Mouse (Mus musculus): Measurements from ENCODE around the gene Zfp14. TPM values are rescaled to one million over a fixed set of nuclear protein-coding genes. Genes with fewer than 3 reads are reported as not detected.

Zfp14 gene
- polyA plus RNA-seq, 1 experiment from 2014 or later = 5.5 TPM

- Histone ChIP-seq H3K9me3 (no peaks in the 10 kb centered on the region), H3K4me1 (0 out of 2 replicates have a peak, but pooled peaks cover 4% of the 10 kb centered on the region), H3K9ac (peak within 1 kb of the TSS; percentile 84), H3K4me2 (peak within 1 kb of the TSS; percentile 96), H3K27ac (peak within 1 kb of the TSS; percentile 81), H3K27me3 (no peaks in the 10 kb centered on the region), H3K36me3 (peaks cover 42% of the 10 kb centered on the region), H3K4me3 (peak within 1 kb of the TSS; percentile 83)
- under 1% methylated on average over 50 of the region's 50 CpGs for WGBS
- peak; percentile 76; the same call in 1 of the 2 replicates for ATAC-seq (ENCODE audit: insufficient number of reproducible peaks, insufficient read depth, low FRiP score, low TSS enrichment, low read depth)
Measured at GRCm38 (mm10) chr7:30072146-30073028, 21.2 kb upstream of the Zfp14 start, which contains the start of gene Zfp82. TSS of gene Zfp82 (minus strand) at chr7:30072900.

- Histone ChIP-seq H3K27ac (no peak overlapping the region), H3K36me3 (peaks cover 71% of the 10 kb centered on the region), H3K4me2 (no peak overlapping the region), H3K4me1 (no peaks in the 10 kb centered on the region), H3K4me3 (no peak overlapping the region), H3K27me3 (no peaks in the 10 kb centered on the region), H3K9me3 (no peaks in the 10 kb centered on the region), H3K9ac (no peak overlapping the region)
- 73% methylated on average over 5 of the region's 5 CpGs for WGBS
- ATAC-seq (ENCODE audit: insufficient number of reproducible peaks, insufficient read depth, low FRiP score, low TSS enrichment, low read depth) = no peak
Measured at GRCm38 (mm10) chr7:30064622-30065021, 13.4 kb upstream of the Zfp14 start.

- Histone ChIP-seq H3K36me3 (peaks cover 79% of the 10 kb centered on the region), H3K4me2 (no peak overlapping the region), H3K9me3 (no peaks in the 10 kb centered on the region), H3K27ac (no peak overlapping the region), H3K9ac (no peak overlapping the region), H3K4me1 (no peaks in the 10 kb centered on the region), H3K27me3 (no peaks in the 10 kb centered on the region), H3K4me3 (no peak overlapping the region)
- 88% methylated on average over 5 of the region's 5 CpGs for WGBS
- no peak for ATAC-seq (ENCODE audit: insufficient number of reproducible peaks, insufficient read depth, low FRiP score, low TSS enrichment, low read depth)
Measured at GRCm38 (mm10) chr7:30062478-30062877, 11.3 kb upstream of the Zfp14 start.

DNA sequence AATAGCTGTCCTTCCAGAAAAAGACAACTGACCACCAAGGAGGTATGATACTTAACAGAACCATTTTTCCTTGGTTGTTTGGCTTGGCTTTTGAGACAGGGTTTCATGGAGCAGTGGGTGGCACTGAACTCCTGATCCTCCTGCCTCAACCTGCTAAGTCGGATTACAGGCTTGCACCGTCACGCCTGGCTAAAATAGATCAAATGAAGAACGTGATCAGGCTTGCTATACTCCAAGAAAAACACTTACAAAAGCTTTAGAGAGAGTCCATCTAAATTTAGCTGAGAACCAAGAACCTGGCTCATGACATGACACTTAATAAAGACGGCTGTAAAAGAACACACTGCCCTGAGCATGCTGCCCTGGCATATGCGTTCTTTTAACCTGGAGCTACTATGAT is 9.2 kb upstream of the Zfp14 start:
- no peak overlapping the region for H3K27ac ChIP-seq
- H3K4me1 ChIP-seq = no peaks in the 10 kb centered on the region
- H3K4me3 ChIP-seq = no peak overlapping the region
- ATAC-seq (ENCODE audit: insufficient number of reproducible peaks, insufficient read depth, low FRiP score, low TSS enrichment, low read depth) = no peak
- H3K9ac ChIP-seq = no peak overlapping the region
- no peaks in the 10 kb centered on the region for H3K9me3 ChIP-seq
- peaks cover 82% of the 10 kb centered on the region for H3K36me3 ChIP-seq
- H3K27me3 ChIP-seq = no peaks in the 10 kb centered on the region
- H3K4me2 ChIP-seq = no peak overlapping the region
- 66% methylated on average over 6 of the region's 6 CpGs for WGBS

DNA sequence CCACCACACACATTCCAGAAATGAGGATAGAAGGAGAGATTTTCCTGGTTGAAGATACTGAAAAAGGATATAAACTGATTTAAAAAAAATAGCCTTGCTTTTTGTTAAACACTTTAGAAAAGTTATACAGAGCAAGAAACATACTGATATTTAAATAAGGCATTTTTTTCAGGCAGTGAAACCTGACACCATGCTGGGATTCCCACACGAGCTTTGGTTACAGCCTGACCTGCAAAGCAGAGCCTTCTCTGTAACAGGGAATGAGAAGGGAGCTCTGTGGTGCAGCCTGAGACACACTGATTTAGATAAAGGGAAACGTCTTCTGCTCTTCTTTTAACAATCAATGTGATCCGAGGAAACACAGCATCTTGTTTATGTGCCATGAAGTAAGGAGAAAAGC is 2.4 kb upstream of the Zfp14 start:
- ATAC-seq (ENCODE audit: insufficient number of reproducible peaks, insufficient read depth, low FRiP score, low TSS enrichment, low read depth) = no peak
- peaks cover 19% of the 10 kb centered on the region for H3K4me1 ChIP-seq
- peaks cover 32% of the 10 kb centered on the region for H3K36me3 ChIP-seq
- no peaks in the 10 kb centered on the region for H3K27me3 ChIP-seq
- H3K9ac ChIP-seq = no peak overlapping the region
- H3K9me3 ChIP-seq = no peaks in the 10 kb centered on the region
- H3K27ac ChIP-seq = peak overlapping the region; percentile 12; the same call in 1 of the 2 replicates
- no peak overlapping the region for H3K4me2 ChIP-seq
- 4% methylated on average over 3 of the region's 3 CpGs for WGBS
- H3K4me3 ChIP-seq = no peak overlapping the region

- H3K4me3 ChIP-seq = no peak overlapping the region
- H3K9ac ChIP-seq = no peak overlapping the region
- 89% methylated on average over 4 of the region's 4 CpGs for WGBS
- no peak overlapping the region for H3K4me2 ChIP-seq
- peaks cover 12% of the 10 kb centered on the region for H3K4me1 ChIP-seq
- H3K27ac ChIP-seq = no peak overlapping the region
- no peak for ATAC-seq (ENCODE audit: insufficient number of reproducible peaks, insufficient read depth, low FRiP score, low TSS enrichment, low read depth)
- peaks cover 6% of the 10 kb centered on the region for H3K36me3 ChIP-seq
- no peaks in the 10 kb centered on the region for H3K9me3 ChIP-seq
- H3K27me3 ChIP-seq = no peaks in the 10 kb centered on the region
Measured at GRCm38 (mm10) chr7:30048126-30048525, 3.1 kb downstream of the Zfp14 start.

- H3K9ac ChIP-seq = no peak overlapping the region
- no peak overlapping the region for H3K27ac ChIP-seq
- H3K4me2 ChIP-seq = no peak overlapping the region
- 35% methylated on average over 9 of the region's 9 CpGs for WGBS
- H3K4me1 ChIP-seq = no peaks in the 10 kb centered on the region; the same call in 1 of the 2 replicates
- no peak for ATAC-seq (ENCODE audit: insufficient number of reproducible peaks, insufficient read depth, low FRiP score, low TSS enrichment, low read depth)
- H3K36me3 ChIP-seq = peaks cover 18% of the 10 kb centered on the region
- H3K27me3 ChIP-seq = no peaks in the 10 kb centered on the region
- H3K4me3 ChIP-seq = no peak overlapping the region
- H3K9me3 ChIP-seq = no peaks in the 10 kb centered on the region
Measured at GRCm38 (mm10) chr7:30044354-30044753, 6.8 kb downstream of the Zfp14 start.

- Histone ChIP-seq H3K9me3 (no peaks in the 10 kb centered on the region), H3K4me2 (no peak overlapping the region), H3K27me3 (no peaks in the 10 kb centered on the region), H3K27ac (no peak overlapping the region), H3K36me3 (peaks cover 29% of the 10 kb centered on the region), H3K4me3 (no peak overlapping the region), H3K9ac (no peak overlapping the region), H3K4me1 (no peaks in the 10 kb centered on the region)
- 95% methylated on average over 12 of the region's 12 CpGs for WGBS
- no peak for ATAC-seq (ENCODE audit: insufficient number of reproducible peaks, insufficient read depth, low FRiP score, low TSS enrichment, low read depth)
Measured at GRCm38 (mm10) chr7:30034331-30034730, 16.8 kb downstream of the Zfp14 start.

DNA sequence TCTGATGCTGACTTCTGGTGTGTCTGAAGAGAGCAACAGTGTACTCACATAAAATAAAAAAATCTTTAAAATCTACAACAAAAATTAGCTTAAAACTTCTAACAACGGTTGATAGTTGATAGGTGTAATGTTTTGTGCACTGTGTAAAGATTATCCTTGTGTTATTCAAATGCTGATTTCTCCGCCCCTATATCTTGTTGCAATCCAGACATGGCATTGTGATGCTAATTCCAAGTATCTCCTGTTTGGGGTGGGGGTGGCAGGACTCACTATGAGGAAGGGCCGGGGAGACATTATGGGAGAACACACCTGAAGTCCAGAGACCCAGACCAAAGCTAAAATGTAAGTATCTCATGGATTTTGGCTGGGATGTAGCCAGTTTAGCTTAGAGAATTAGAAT is 19.8 kb downstream of the Zfp14 start:
- no peak overlapping the region for H3K4me2 ChIP-seq
- H3K9me3 ChIP-seq = no peaks in the 10 kb centered on the region
- H3K4me1 ChIP-seq = no peaks in the 10 kb centered on the region
- H3K27me3 ChIP-seq = no peaks in the 10 kb centered on the region
- peaks cover 21% of the 10 kb centered on the region for H3K36me3 ChIP-seq
- ATAC-seq (ENCODE audit: insufficient number of reproducible peaks, insufficient read depth, low FRiP score, low TSS enrichment, low read depth) = no peak
- H3K4me3 ChIP-seq = no peak overlapping the region
- no peak overlapping the region for H3K9ac ChIP-seq
- no peak overlapping the region for H3K27ac ChIP-seq
- WGBS = 83% methylated on average over 3 of the region's 3 CpGs

- H3K27ac ChIP-seq = no peak overlapping the region
- no peak overlapping the region for H3K4me3 ChIP-seq
- no peak overlapping the region for H3K4me2 ChIP-seq
- H3K9ac ChIP-seq = no peak overlapping the region
- H3K27me3 ChIP-seq = no peaks in the 10 kb centered on the region
- H3K4me1 ChIP-seq = no peaks in the 10 kb centered on the region
- H3K9me3 ChIP-seq = no peaks in the 10 kb centered on the region
- ATAC-seq (ENCODE audit: insufficient number of reproducible peaks, insufficient read depth, low FRiP score, low TSS enrichment, low read depth) = no peak
- 26% methylated on average over 6 of the region's 6 CpGs for WGBS
- peaks cover 24% of the 10 kb centered on the region for H3K36me3 ChIP-seq
Measured at GRCm38 (mm10) chr7:30030677-30031076, 20.5 kb downstream of the Zfp14 start.

- Histone ChIP-seq H3K4me1 (no peaks in the 10 kb centered on the region), H3K9me3 (no peaks in the 10 kb centered on the region), H3K4me3 (no peak overlapping the region), H3K27ac (no peak overlapping the region), H3K9ac (no peak overlapping the region), H3K4me2 (no peak overlapping the region), H3K36me3 (peaks cover 43% of the 10 kb centered on the region), H3K27me3 (no peaks in the 10 kb centered on the region)
- no peak for ATAC-seq (ENCODE audit: insufficient number of reproducible peaks, insufficient read depth, low FRiP score, low TSS enrichment, low read depth)
- WGBS = 89% methylated on average over 3 of the region's 3 CpGs
Measured at GRCm38 (mm10) chr7:30028572-30028971, 22.6 kb downstream of the Zfp14 start.

GRCm38 (mm10) chr7:30027331-30027730 is 23.8 kb downstream of the Zfp14 start:
- H3K9ac ChIP-seq = no peak overlapping the region
- H3K36me3 ChIP-seq = peaks cover 56% of the 10 kb centered on the region
- H3K4me3 ChIP-seq = no peak overlapping the region
- H3K27me3 ChIP-seq = no peaks in the 10 kb centered on the region
- no peaks in the 10 kb centered on the region for H3K4me1 ChIP-seq
- H3K9me3 ChIP-seq = no peaks in the 10 kb centered on the region
- 44% methylated on average over 4 of the region's 4 CpGs for WGBS
- no peak overlapping the region for H3K4me2 ChIP-seq
- no peak for ATAC-seq (ENCODE audit: insufficient number of reproducible peaks, insufficient read depth, low FRiP score, low TSS enrichment, low read depth)
- no peak overlapping the region for H3K27ac ChIP-seq

Measured in embryonic facial prominence, embryonic 13.5 days (tissue).